Mouse (Mus musculus): ENCODE results near the gene Sowaha. TPM values are rescaled to one million over a fixed set of nuclear protein-coding genes. Genes with fewer than 3 reads are reported as not detected.

Sowaha gene
- polyA plus RNA-seq, 1 experiment from 2014 or later = 0.42 TPM

- H3K36me3 ChIP-seq = no peaks in the 10 kb centered on the region
- no peaks in the 10 kb centered on the region for H3K9me3 ChIP-seq
- WGBS = 6% methylated on average over 55 of the region's 55 CpGs
These were observed 16.3 kb downstream of the Sowaha start for GRCm38 (mm10) chr11:53463551-53464424.

DNA sequence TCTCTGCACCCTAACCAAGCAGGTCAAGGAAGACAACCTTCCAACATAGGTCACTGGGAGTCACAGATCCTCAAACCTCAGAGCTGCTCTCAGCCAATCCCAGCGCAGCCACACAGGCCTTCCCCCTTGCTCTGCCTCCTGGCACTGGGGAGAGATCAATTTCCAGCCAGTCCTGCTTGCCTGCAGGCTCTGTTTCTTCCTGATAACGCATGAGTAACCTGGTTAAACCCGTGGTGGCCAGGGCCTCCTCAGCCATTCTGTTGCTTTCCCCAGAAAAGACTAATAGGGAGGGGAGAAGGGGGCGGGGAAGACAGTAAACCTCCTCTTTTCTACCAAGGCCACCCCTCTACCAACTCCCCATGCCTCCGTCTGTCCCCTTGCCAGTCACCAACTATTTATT is 18.3 kb downstream of the Sowaha start:
- 19% methylated on average over 5 of the region's 5 CpGs for WGBS
- ATAC-seq = no peak
- Histone ChIP-seq H3K4me3 (replicated peaks) (no peak overlapping the region), H3K9me3 (no peaks in the 10 kb centered on the region), H3K27me3 (peaks cover 97% of the 10 kb centered on the region), H3K4me1 (replicated peaks) (peaks cover 25% of the 10 kb centered on the region), H3K27ac (no peak overlapping the region), H3K36me3 (no peaks in the 10 kb centered on the region), H3K9ac (replicated peaks) (no peak overlapping the region), H3K4me2 (replicated peaks) (no peak overlapping the region)

More at GRCm38 (mm10) chr11:53463551-53464424, 16.3 kb downstream of the Sowaha start:
- no peak overlapping the region for H3K27ac ChIP-seq
- peaks cover 96% of the 10 kb centered on the region for H3K27me3 ChIP-seq
- H3K4me3 ChIP-seq (replicated peaks) = peak overlapping the region; percentile 42
- peak overlapping the region; percentile 72 for H3K4me2 ChIP-seq (replicated peaks)
- peak; percentile 27; the same call in 1 of the 2 replicates for ATAC-seq
- H3K9ac ChIP-seq (replicated peaks) = peak overlapping the region; percentile 56
- peaks cover 20% of the 10 kb centered on the region for H3K4me1 ChIP-seq (replicated peaks)

DNA sequence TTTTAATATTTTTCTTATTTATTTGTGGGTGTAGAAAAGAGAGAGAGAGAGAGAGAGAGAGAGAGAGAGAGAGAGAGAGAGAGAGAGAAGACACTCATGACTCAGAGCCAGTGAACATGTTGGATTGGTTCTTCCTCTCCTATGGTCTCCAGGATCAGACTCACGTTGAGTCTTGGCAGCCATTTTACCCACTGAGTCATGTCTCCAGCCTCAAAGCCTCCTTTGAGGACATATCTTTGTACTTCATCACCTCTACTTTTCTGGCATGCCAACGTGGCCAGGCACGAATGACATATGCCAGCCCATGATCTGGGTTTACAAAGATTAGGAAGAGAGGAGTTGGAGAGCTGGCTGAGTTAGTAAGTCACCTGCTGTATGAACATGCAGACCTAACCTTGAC is 19.9 kb downstream of the Sowaha start:
- Histone ChIP-seq H3K4me2 (replicated peaks) (no peak overlapping the region), H3K9me3 (no peaks in the 10 kb centered on the region), H3K4me3 (replicated peaks) (no peak overlapping the region), H3K4me1 (replicated peaks) (peaks cover 23% of the 10 kb centered on the region), H3K36me3 (no peaks in the 10 kb centered on the region), H3K27ac (no peak overlapping the region), H3K27me3 (peaks cover 96% of the 10 kb centered on the region), H3K9ac (replicated peaks) (no peak overlapping the region)
- ATAC-seq = no peak
- 84% methylated on average over 3 of the region's 3 CpGs for whole genome bisulfite sequencing

DNA sequence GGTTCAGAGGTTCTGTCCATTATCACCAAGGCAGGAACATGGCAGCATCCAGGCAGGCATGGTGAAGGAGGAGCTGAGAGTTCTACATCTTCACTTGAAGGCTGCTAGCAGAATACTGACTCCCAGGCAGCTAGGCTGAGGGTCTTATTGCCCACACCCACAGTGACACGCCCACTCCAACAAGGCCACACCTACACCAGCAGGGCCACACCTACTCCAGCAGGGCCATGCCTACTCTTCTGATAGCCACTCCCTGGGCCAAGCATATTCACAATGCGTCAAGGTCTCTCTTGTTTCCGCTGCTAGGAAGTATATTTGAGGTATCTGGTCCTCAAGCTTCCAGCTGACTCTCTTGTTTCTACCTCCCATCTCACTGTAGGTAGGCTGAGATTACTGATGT is 21.1 kb downstream of the Sowaha start:
- H3K27me3 ChIP-seq = peaks cover 88% of the 10 kb centered on the region
- no peak overlapping the region for H3K9ac ChIP-seq (replicated peaks)
- H3K27ac ChIP-seq = no peak overlapping the region
- 64% methylated on average over 3 of the region's 3 CpGs for WGBS
- peaks cover 21% of the 10 kb centered on the region for H3K4me1 ChIP-seq (replicated peaks)
- H3K4me3 ChIP-seq (replicated peaks) = no peak overlapping the region
- no peaks in the 10 kb centered on the region for H3K36me3 ChIP-seq
- no peak overlapping the region for H3K4me2 ChIP-seq (replicated peaks)
- ATAC-seq = no peak
- no peaks in the 10 kb centered on the region for H3K9me3 ChIP-seq

- H3K36me3 ChIP-seq = no peaks in the 10 kb centered on the region
- 3% methylated on average over 29 of the region's 29 CpGs for WGBS
- H3K27me3 ChIP-seq = peaks cover 72% of the 10 kb centered on the region
- H3K4me1 ChIP-seq (replicated peaks) = peaks cover 11% of the 10 kb centered on the region
- H3K27ac ChIP-seq = no peak overlapping the region
- H3K4me2 ChIP-seq (replicated peaks) = peak overlapping the region; percentile 80
- H3K9ac ChIP-seq (replicated peaks) = peak overlapping the region; percentile 63
- peak overlapping the region; percentile 46 for H3K4me3 ChIP-seq (replicated peaks)
- ATAC-seq = peak; percentile 72; the same call in 1 of the 2 replicates
- H3K9me3 ChIP-seq = no peaks in the 10 kb centered on the region
These were observed 22.6 kb downstream of the Sowaha start for GRCm38 (mm10) chr11:53457372-53457954.

- H3K9me3 ChIP-seq = no peaks in the 10 kb centered on the region
- H3K4me2 ChIP-seq (replicated peaks) = peak within 1 kb of the TSS; percentile 80
- peak within 1 kb of the TSS; percentile 46 for H3K4me3 ChIP-seq (replicated peaks)
- WGBS = 6% methylated on average over 42 of the region's 42 CpGs
- H3K36me3 ChIP-seq = no peaks in the 10 kb centered on the region
- peaks cover 65% of the 10 kb centered on the region for H3K27me3 ChIP-seq
- peak; percentile 71; the same call in 1 of the 2 replicates for ATAC-seq
- peaks cover 11% of the 10 kb centered on the region for H3K4me1 ChIP-seq (replicated peaks)
- H3K27ac ChIP-seq = no peak within 1 kb of the TSS
- H3K9ac ChIP-seq (replicated peaks) = peak within 1 kb of the TSS; percentile 63
These were observed 23.4 kb downstream of the Sowaha start, which contains the start of the genes Gm10447 and Shroom1 for GRCm38 (mm10) chr11:53456474-53457371. Gm10447 (minus strand) TSS chr11:53457110. Shroom1 (plus strand) TSS chr11:53457205.

- no peaks in the 10 kb centered on the region for H3K9me3 ChIP-seq
- H3K36me3 ChIP-seq = no peaks in the 10 kb centered on the region
- no peak overlapping the region for H3K4me3 ChIP-seq (replicated peaks)
- H3K27me3 ChIP-seq = peaks cover 31% of the 10 kb centered on the region
- ATAC-seq = no peak
- H3K9ac ChIP-seq (replicated peaks) = no peak overlapping the region
- H3K4me2 ChIP-seq (replicated peaks) = no peak overlapping the region
- peaks cover 11% of the 10 kb centered on the region for H3K4me1 ChIP-seq (replicated peaks)
- no peak overlapping the region for H3K27ac ChIP-seq
- 88% methylated on average over 5 of the region's 5 CpGs for WGBS
These were observed 27.0 kb downstream of the Sowaha start for GRCm38 (mm10) chr11:53453031-53453430.

GRCm38 (mm10) chr11:53452396-53452795 is 27.7 kb downstream of the Sowaha start:
- Histone ChIP-seq H3K9me3 (no peaks in the 10 kb centered on the region), H3K27me3 (peaks cover 24% of the 10 kb centered on the region), H3K27ac (no peak overlapping the region), H3K4me3 (replicated peaks) (no peak overlapping the region), H3K4me1 (replicated peaks) (peaks cover 10% of the 10 kb centered on the region), H3K36me3 (no peaks in the 10 kb centered on the region), H3K4me2 (replicated peaks) (no peak overlapping the region), H3K9ac (replicated peaks) (no peak overlapping the region)
- WGBS = 95% methylated on average over 9 of the region's 9 CpGs
- ATAC-seq = no peak

DNA sequence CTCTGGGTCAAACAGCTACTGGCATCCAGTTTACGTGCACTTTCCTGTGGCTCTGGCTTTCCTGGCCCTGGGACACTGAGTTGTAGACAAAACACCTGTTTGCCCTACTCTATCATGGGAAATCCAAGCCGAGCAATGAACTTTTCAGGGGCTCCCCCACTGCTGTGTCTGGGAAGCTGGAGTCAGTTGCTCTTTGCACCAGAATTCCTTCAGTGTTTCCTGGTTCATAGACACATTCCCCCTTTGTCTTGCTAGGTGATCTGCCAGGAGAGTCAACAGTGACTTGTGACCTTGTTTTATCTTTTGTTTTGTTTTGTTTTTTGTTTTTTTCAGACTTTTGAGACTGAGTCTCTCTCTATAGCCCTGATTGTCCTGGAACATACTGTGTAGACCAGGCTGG is 28.7 kb downstream of the Sowaha start:
- Histone ChIP-seq H3K36me3 (no peaks in the 10 kb centered on the region), H3K27ac (no peak overlapping the region), H3K4me2 (replicated peaks) (no peak overlapping the region), H3K4me3 (replicated peaks) (no peak overlapping the region), H3K9ac (replicated peaks) (no peak overlapping the region), H3K27me3 (peaks cover 14% of the 10 kb centered on the region), H3K4me1 (replicated peaks) (no peaks in the 10 kb centered on the region), H3K9me3 (no peaks in the 10 kb centered on the region)
- WGBS = 79% methylated on average over 2 of the region's 2 CpGs
- no peak for ATAC-seq

- H3K9me3 ChIP-seq = no peaks in the 10 kb centered on the region
- no peaks in the 10 kb centered on the region for H3K36me3 ChIP-seq
- H3K4me2 ChIP-seq (replicated peaks) = no peak overlapping the region
- no peak overlapping the region for H3K27ac ChIP-seq
- H3K4me1 ChIP-seq (replicated peaks) = no peaks in the 10 kb centered on the region
- no peak for ATAC-seq
- no peak overlapping the region for H3K9ac ChIP-seq (replicated peaks)
- H3K27me3 ChIP-seq = peaks cover 4% of the 10 kb centered on the region
- no peak overlapping the region for H3K4me3 ChIP-seq (replicated peaks)
- WGBS = 68% methylated on average over 15 of the region's 15 CpGs
These were observed 29.9 kb downstream of the Sowaha start for GRCm38 (mm10) chr11:53450070-53450705.

DNA sequence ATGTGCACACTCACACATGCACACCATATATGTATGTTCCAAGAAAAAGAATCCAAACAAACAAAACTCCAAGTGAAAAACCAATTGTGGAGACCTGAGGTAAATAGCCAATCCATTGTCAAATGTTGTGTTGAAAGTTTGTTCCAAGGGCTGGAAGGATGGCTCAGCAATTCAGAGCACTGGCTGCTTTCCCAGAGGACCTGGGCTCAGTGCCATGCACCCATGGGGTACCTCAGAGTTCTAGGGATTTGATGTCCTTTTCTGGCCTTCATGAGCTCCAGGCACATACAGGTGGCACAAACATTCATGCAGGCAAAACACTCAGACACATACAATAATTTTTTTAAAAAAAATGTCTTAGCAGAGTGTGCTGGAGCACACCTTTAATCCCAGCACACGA is 31.5 kb downstream of the Sowaha start:
- no peak overlapping the region for H3K4me3 ChIP-seq (replicated peaks)
- no peak overlapping the region for H3K9ac ChIP-seq (replicated peaks)
- ATAC-seq = no peak
- H3K9me3 ChIP-seq = no peaks in the 10 kb centered on the region
- no peaks in the 10 kb centered on the region for H3K4me1 ChIP-seq (replicated peaks)
- H3K36me3 ChIP-seq = no peaks in the 10 kb centered on the region
- no peaks in the 10 kb centered on the region for H3K27me3 ChIP-seq
- WGBS = 79% methylated on average over 1 of the region's 1 CpGs
- no peak overlapping the region for H3K27ac ChIP-seq
- no peak overlapping the region for H3K4me2 ChIP-seq (replicated peaks)

Measured in midbrain, embryonic 13.5 days (tissue).